Mouse (Mus musculus) heart, adult 18-20 months (tissue): ENCODE measurements at regions not wholly inside any gene's neighbourhood (a gene's known extent, or its start where the extent isn't known, plus 50 kb on each side); places are given as distances from the start of the nearest gene placed in this dataset.

ENCODE experiments used
- DNase-seq, 2 experiments: peaks; one replicate each; pipeline ENCODE4 v3.0.0; 2021 to 2022; ENCODE audit warnings: mixed read lengths in 1 of 2

GRCm38 (mm10) chr1:73857497-73857896 lies 266.8 kb downstream of the Tns1 start:
- DNase-seq = no peak

- no peak for DNase-seq
Measured at GRCm38 (mm10) chr1:73856811-73857210, 267.4 kb downstream of the Tns1 start.

GRCm38 (mm10) chr1:73855306-73855705 lies 268.9 kb downstream of the Tns1 start:
- DNase-seq = no peak

- no peak for DNase-seq
Measured at GRCm38 (mm10) chr1:73853851-73854250, 270.4 kb downstream of the Tns1 start.

GRCm38 (mm10) chr1:73850173-73851014 lies 273.9 kb downstream of the Tns1 start:
- no peak for DNase-seq

GRCm38 (mm10) chr1:73848370-73848769 lies 275.9 kb downstream of the Tns1 start:
- no peak for DNase-seq

GRCm38 (mm10) chr1:73847126-73847525 lies 277.1 kb downstream of the Tns1 start:
- DNase-seq = no peak

- DNase-seq = no peak
Measured at GRCm38 (mm10) chr1:73845115-73845514, 279.1 kb downstream of the Tns1 start.

- DNase-seq = no peak
Measured at GRCm38 (mm10) chr1:73844574-73844973, 279.7 kb downstream of the Tns1 start.

GRCm38 (mm10) chr1:73839351-73839750 lies 284.9 kb downstream of the Tns1 start:
- no peak for DNase-seq

- DNase-seq = no peak
Measured at GRCm38 (mm10) chr1:73836680-73837079, 287.6 kb downstream of the Tns1 start.

- no peak for DNase-seq
Measured at GRCm38 (mm10) chr1:73834566-73834965, 289.7 kb downstream of the Tns1 start.

GRCm38 (mm10) chr1:73830486-73831132 lies 293.6 kb downstream of the Tns1 start:
- no peak for DNase-seq

GRCm38 (mm10) chr1:73828996-73829395 lies 295.3 kb downstream of the Tns1 start:
- DNase-seq = no peak

GRCm38 (mm10) chr1:73826243-73826930 lies 297.9 kb downstream of the Tns1 start:
- peak; percentile 79 to 94 for DNase-seq

GRCm38 (mm10) chr1:73824406-73825184 lies 299.7 kb downstream of the Tns1 start:
- DNase-seq = peak in 1 of 2 experiments; percentile 37

GRCm38 (mm10) chr1:73823726-73824125 lies 300.5 kb downstream of the Tns1 start:
- DNase-seq = no peak

- no peak for DNase-seq
Measured at GRCm38 (mm10) chr1:73822616-73823015, 301.6 kb downstream of the Tns1 start.

GRCm38 (mm10) chr1:73820701-73821100 lies 303.5 kb downstream of the Tns1 start:
- peak; percentile 59 to 61 for DNase-seq

- DNase-seq = no peak
Measured at GRCm38 (mm10) chr1:73807206-73807605, 317.0 kb downstream of the Tns1 start.

- peak; percentile 59 to 76 for DNase-seq
Measured at GRCm38 (mm10) chr1:73805156-73805555, 319.1 kb downstream of the Tns1 start.

GRCm38 (mm10) chr1:73799996-73800395 lies 324.3 kb downstream of the Tns1 start:
- no peak for DNase-seq
